Mouse (Mus musculus): ENCODE measurements around the gene Ripor3.
"Not testable (repeated sequence)": the region's sequence is repeated elsewhere in the genome, so short reads cannot be mapped to it uniquely, and the experiment has no call there.

Ripor3 gene

DNA sequence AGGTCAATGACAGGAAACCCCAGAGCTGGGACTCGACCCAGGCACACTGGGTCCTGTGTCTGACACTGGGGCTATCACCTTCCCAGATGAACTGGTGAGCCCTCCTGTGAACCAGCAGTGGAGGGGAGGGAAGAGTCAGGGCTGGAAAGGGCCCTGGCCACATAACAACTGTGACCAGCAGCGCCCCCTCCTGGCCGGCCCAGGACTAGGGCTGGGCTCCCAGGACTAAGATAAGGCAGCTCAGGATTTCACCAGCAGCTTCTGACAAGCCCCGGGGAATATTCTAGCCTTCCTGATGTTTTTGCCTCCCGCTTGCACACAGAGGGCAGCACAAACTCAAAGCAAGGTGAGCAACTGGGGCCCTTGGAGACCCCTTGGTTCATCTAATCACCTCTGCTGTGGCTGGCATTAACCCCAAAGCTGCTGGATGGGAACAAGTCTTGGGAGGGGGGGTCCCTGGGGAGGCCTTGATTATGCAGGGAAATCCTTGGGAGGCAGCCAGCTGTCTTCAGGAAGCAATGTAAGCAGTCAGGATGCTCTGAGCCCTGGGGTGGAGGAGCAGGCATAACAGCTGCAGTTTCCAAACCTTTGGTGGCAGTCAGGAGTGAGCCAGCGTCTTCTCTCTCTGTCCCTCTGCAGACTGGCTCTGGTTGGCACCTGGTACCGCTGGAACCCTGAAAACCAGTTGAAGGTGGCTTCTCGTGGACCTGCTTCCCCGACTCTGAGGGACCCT lies at the start of gene Ripor3:
TSS of gene Ripor3 (minus strand) at position 683 of the 733 bp plus-strand sequence.
- DNase-seq (ENCODE audit: low read depth, low spot score), result no peak

DNA sequence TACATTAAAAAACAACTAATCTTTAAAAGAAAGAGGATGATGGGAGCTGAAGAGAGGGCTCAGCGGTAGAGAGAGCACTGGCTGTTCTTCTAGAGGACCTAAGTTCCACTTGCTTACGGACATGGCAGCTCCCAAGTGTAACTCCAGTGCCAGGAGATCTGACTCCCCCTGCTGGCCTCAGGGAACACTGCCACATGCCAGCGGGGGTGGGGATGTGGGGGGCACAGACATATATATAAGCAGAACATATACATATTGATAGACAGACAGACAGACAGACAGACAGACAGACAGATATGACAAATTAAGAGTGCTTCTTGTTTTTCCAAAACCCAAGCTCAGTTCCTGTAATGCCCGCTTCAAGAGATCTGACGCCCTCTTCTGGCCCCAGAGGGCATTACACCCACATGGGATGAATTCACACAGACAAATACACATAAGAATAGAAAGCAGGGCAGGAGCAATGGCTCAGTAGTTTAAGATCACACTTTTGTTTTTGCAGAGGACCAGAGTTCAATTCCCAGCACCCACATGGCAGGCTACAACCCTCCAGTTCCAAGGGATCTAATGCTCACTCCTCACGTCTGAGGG lies 48.9 kb upstream of the Ripor3 start:
- DNase-seq (ENCODE audit: low read depth, low spot score), result no peak

DNA sequence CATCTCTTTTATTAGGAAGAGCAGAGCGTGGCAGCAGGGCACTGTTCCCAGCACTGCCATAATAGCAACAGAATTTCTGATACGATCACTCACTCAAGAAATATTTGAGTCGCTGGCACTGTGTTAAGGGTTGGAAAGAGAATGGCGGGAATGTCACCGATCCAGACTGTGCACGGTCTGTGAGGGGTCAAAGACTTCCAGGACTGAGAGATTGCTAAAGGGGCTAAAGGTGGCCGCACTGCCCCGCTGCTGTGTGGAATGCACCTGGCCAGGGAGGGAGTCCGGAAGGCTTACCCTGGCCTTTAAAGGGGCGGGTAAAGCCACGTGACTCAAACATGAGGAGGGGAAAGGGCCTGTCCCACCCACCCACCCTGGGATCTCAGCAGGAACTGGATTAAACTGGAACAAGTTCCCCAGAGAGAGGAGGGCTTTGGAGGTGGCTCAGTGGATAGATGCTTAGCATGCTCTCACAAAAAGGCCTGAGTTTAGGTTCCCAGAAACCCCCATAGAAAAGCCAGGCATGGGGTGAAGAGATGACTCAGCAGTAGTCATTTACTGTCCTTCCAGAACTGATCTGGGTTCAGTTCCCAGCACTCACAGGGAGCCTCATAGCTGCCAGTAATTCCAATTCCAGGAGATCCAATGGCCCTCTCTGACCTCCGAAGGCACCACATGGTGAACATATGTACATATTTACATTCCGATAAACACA lies 48.2 kb upstream of the Ripor3 start:
- no peak for DNase-seq (ENCODE audit: low read depth, low spot score)

DNA sequence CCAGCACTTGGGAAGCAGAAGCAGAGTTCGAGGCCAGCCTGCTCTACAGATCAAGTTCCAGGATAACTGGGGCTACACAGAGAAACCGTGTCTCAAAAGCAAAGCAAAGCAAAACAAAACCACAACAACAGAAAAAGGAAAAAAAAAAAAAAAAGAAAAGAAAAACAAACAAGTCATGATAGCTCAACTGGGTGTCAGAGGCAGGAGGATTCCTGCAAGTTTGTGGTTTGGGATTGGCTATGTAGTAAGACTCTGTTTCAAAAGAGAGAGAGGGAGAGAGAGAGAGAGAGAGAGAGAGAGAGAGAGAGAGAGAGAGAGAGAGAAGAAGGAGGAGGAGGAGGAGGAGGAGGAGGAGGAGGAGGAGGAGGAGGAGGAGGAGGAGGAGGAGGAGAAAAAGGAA lies 47.5 kb upstream of the Ripor3 start:
- DNase-seq (ENCODE audit: low read depth, low spot score), result not testable (repeated sequence)

DNA sequence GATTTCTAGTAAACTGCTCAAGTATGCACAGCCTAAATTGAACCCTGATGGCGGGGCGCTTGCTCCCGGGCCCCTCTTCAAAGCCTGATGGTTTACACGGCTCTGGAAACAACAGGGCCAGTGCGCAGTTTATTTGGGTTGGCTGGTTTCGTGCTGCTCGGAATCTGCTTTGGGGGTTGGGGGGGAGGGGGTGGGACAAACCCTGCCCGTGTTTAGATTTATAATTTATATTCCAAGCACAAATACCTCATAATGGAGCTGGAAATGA lies 46.2 kb upstream of the Ripor3 start:
- DNase-seq (ENCODE audit: low read depth, low spot score), result no peak

DNA sequence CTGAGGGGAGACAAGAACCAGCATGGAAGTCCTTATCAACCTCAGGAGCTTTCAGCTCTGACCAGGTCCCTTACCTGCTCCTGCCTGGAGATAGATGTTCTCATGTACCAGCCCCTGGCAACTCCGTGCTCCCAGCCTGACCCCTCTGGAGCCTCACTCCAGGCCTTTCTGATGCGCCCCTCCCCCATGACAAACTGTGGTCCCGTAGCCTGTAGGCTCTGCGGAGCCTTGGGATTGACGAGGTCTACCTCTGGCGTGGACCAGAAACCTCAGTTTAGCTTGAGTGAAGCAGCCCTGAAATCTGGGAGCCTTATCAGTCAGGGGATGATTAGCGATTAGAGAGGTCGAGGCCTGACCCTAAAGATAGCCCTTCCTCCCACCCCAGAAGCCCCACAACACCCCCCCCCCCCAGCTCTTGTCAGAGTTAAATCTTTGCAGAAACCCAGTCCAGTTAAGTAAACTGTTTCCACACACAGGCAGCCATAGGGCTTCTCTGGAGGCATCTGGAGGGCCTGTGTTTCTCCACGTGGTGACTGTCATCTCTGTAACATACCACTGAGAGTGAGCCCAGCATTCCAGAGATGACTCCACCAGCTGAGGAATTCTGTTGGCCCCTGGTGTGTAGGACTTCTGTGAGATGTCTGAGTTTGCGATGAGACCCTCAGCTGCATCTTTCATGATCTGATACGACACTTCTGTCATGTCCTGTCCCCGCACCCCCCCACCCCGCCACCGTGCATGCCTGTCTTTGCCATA lies 45.7 kb upstream of the Ripor3 start:
- no peak for DNase-seq (ENCODE audit: low read depth, low spot score)

DNA sequence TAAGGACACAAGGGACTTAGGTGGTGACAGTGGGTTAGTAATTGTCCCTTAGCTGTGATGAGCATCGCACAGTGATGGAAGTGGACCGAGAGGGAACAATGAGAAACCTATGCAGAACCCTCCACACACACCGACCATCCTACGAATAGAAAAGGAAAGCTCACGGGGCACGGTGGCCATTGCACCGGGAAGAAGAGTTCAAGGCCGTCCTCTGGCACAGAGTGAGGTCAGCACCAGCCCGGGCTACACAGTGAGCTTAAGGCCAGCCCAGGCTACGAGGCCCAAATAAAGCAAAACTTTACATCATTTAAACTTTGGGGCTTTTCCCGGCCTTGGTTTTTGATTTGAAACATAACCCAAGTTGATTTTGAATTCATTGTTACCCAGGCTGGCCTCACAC lies 43.7 kb upstream of the Ripor3 start:
- no peak for DNase-seq (ENCODE audit: low read depth, low spot score)

DNA sequence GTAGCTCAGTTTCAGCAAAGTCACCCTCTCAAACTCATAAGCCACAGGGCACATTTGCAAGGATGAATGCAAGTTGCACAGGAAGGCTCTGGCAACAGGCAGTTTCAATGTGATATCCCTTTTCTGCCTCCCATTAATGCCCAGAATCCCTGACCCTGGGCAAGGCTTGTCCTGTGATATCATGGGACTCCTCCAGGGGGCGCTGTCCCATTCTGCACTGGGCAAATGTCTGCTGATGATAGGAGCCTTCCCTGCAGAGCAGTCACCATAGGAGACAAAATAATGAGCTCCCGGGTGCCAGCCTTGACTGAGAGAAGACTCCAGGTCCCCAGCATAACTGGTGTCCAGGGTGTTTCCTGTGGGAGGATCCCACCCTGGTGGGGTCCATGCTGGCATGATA lies 42.3 kb upstream of the Ripor3 start:
- no peak for DNase-seq (ENCODE audit: low read depth, low spot score)

DNA sequence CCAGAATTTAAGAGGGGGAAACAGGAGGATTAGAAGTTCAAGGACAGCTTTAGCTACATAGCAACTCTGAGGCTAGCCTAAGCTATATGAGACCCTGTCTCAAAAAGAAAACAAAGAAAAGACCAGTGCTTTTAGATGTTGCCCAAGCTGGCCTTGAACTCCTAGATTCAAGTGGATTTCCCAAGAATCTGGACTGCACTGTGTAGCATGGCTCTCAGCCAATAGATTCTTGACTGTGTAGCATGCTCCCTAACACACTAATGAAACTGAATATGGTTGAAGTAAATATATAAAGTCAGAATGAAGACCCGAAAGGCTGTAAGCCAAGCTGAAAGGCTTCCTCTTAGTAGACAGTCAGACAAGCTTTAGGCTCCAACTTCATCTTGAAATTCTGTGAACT lies 41.7 kb upstream of the Ripor3 start:
- DNase-seq (ENCODE audit: low read depth, low spot score), result no peak

DNA sequence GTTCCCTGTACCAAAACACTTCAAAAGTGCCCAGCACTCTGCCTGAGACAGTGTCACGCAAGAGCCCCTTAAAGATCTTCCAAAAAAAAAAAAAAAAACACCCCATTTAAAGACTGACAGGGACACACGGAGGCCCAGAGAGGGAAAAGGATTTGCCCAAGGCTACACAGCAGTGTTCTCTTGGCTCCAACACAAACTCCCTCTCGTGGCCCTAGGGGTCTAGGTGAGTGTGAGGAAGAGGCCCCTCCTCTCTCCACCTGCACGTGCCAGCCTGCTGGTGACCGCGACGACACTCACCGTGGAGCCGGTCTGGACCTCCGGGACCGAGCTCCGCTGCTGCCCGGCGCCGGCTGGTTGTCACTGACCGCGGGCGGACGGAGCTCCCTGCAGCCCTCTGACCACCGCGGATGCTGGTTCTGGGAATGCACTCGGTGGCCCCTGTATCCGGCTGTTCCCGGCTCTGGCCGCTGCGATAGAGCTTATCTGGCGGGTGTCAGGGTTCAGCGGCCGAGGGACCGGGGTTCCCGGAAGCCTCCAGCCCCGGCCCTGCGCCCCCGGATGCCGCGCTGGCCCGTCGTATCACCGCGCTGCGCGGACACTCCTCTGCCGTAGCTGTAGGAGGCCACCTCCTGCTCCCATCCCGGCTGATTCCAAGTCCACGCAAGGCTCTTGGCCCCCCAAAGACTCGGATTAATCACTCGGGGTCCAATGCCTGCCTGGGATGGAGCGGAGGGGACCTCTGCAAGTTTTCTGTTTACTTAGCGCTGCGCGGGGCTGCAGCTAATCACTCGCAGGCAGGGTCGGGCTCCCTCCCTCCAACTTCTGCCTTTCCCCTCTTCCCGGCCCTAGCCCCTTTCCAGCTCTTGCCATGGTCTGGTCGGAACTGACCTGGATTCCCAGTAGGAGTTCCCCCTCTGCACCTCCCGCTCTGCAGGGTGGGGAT lies 39.9 kb upstream of the Ripor3 start:
- no peak for DNase-seq (ENCODE audit: low read depth, low spot score)

DNA sequence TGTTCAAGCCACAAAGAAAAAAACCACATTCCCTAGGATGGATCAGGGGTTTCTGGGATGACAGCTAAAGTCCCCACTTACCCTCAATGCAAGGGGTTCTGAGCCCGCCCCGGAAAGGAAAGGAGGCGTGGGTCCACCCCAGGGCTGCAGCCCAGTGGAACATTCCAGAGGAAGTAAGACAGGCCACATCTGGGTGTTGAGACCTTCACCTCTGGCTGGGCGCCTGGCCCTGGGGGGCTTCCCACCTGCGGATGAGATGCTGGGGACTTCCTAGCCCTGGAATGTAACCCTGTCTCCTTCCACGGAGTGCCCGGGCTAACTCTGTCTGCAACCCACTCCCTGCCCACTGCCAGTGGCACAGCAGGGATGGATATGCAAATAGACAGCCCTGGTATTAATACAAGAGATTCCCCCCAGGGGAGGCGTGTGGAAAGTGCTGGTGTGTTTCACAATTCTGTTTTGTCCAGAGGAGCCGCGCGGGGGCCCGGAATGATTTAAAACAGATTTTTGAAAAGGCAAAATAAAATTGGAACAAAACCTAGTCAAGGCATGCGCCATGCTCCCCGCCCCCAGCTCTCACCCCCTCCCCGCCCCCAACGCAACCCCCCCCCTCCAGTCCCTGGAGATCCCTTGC lies 38.7 kb upstream of the Ripor3 start:
- DNase-seq (ENCODE audit: low read depth, low spot score), result no peak

DNA sequence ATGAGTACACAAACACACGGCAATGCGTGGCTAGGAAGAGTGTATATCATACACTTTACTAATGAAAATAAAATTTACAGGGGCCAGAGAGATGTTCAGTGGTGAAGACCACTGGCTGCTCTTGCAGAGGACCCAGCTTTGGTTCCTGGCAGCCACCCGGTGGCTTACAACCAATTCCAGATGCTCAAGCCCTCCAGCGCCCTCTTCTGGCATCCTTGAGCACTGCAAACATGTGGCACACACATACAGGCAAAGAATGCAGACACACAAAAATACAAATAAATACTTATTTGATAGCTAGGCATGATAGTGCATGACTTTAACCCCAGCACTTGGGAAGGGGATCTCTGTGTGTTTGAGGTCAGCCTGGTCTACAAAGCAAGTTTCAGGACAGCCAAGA lies 36.0 kb upstream of the Ripor3 start:
- DNase-seq (ENCODE audit: low read depth, low spot score), result no peak

DNA sequence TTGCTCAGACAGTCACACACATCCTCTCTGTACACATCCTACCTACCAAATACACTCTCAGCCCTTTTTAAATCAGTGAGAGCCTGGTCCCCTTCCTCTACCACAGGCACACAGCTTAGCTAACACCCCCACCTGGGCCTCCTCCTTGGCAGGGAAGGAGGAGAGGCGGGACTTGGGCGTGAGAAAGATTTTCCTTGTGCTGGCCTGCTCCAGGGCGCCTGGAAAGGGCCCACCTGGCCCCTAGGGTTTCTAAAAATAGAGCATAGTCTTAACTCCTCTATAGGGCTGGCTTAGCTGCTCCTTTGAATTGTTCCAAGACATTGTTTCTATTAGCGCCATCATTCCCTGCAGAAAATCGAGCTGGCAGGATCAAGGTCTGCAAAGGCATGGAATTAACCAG lies 35.4 kb upstream of the Ripor3 start:
- no peak for DNase-seq (ENCODE audit: low read depth, low spot score)

DNA sequence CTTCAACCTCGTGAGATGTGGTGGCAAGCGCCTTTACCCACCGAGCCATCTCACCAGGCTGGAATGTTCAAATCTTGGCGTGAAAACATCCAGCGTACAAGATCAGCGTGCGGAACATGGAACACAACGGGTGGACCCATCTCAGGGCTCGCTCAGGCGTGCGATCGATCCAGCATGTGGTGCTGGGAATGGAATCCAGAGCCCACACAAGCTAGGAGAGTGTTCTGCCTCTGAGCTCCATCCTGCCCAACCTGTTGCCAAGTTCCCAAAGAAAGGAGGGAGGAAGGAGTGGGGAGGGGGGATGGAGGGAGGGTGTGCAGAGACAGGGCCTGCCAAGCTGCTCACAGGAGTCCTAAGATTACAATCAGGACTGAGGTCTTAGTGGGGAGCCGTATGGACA lies 34.9 kb upstream of the Ripor3 start:
- no peak for DNase-seq (ENCODE audit: low read depth, low spot score)

DNA sequence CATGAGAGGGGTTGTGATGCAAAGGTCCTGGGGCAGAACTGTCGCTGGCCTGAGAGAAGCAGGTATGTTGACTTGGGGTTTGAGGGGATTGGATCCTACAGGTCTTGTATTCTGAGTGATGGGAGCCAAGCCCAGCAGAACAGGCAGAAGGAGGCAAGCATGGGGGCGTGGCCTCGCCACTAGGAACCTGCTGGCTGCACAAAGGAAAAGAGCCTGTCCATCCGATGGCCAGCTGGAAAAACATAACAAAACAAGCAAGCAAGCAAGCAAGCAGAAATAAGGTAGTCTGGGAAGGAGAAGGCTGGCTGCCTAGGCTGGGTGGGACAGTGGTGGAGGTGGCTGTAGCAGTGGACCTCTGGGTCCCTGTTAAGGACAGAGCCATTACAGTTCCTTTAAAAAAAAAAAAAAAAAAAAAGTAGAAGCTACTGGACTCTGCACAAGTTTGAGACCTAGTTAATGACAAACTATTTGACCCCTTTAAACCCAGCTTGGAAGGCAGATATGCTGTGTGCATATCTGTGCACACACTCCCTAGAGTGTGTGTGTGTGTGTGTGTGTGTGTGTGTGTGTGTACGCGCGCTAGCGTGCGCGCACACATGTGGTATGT lies 34.4 kb upstream of the Ripor3 start:
- DNase-seq (ENCODE audit: low read depth, low spot score), result no peak

DNA sequence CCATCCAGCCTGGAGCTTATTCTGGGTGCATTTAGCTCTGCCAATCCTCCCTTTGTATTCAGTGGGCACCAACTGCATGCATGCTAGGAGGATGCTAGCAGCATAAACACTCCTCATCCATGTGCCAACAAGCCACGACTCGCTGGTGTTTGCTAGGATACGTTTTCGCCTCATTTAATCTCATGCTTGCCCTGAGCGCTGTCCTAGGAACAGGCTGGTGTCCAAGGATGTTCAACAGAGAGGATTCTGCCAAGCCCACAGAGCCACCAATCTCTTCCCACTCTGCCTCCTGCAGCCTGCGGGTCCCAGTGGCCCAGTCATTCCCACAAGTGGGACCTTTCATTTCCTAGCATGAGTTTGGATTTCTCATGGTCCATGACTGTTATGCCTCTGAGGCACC lies 31.6 kb upstream of the Ripor3 start:
- DNase-seq (ENCODE audit: low read depth, low spot score), result peak; percentile 22

DNA sequence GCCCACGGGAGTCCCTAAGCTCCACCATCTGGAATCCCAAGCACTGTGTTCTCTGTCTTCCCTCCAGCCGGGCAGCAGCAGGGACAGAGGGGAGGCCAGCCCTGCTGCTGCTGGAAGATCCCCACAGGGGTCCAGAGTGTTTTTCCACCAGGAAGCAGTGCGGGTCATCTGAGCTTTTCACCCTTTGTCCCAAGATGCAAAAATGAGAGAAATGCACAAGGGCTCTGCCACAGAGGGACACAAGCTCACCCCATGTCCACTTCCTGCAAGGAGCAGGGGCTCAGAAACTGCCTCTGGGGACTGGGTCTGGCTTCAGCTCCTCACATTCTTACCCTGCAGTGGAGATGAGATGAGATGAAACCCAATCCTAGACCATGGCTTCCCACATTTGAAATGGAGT lies 30.3 kb upstream of the Ripor3 start:
- DNase-seq (ENCODE audit: low read depth, low spot score), result no peak

DNA sequence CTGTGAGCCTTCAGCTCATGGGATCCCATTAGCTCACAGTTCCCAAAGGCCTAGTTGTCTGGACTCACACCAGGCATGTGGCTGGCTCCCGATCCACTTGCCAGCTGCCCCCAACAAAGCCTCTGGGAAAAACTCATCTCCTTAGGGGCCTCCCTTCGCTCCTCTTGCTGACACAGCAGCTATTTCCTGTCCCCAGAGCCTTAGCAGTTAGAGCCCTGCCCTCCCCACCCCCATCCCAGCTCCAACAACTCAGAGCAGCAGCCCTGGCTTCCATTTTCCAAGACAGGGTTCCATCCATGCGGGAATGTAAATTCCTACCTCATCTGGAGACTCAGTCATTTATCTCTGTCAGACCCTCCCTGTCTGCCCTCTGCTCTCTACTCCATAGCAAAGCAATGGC lies 26.6 kb upstream of the Ripor3 start:
- no peak for DNase-seq (ENCODE audit: low read depth, low spot score)

DNA sequence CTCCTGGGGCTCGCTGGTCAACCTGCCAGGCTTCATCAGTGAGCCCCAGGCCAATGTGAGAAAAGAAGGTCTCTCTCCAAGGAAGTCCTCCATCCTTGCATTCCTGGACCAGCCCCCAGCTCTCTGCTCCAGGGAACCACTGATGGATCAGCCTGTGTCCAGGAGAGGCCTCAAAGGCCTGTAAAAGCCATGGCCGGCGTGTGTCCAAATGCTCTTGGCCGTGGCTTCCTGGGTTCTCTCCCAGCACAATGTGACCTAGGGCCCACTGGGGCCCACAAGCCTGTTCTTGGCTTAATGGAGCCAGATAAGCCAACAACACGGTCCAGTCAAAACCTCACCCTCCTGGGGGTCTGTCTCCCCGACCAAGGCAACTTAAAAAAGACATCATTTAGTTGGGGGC lies 25.5 kb upstream of the Ripor3 start:
- DNase-seq (ENCODE audit: low read depth, low spot score), result no peak

DNA sequence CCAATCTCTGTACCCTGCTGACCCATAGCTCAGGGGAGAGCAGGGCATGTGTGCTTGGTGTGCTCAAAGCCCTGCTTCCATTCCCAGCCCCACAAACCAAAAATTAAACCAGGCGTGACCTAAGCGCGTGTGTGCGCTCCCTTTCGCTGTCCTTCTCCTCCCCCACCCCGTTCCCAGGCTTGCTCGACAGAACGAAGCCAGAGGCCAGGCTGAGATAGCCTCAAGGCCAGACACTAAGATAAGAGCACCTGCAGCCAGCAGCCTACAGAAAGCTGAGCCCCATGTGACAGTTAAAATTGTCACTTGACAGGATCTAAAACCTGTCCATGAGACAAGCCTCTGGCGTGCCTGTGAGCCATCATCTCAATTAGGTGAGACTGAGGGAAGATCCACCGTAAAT lies 23.5 kb upstream of the Ripor3 start:
- no peak for DNase-seq (ENCODE audit: low read depth, low spot score)

DNA sequence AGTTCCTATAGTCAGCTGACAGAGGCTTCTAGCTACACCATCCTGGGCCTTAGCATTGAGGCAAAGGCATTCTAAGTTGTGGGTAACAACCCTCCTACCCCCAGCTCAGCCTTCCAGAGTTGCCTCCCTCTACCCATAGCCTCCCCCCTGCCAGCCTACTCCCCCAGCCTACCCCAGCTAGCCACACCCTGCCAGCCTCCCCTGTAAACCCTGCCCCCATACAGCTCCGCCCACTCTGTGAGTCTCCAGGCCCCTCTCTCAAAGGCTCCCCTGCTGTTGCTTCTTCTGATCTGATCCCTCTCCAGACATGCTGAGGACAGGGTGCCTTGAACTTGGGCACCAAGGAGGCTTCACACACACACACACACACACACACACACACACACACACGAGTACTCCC lies 21.4 kb upstream of the Ripor3 start:
- no peak for DNase-seq (ENCODE audit: low read depth, low spot score)
